15 mouse cellular contexts compared by ENCODE assay signal in genomic region chr2:73357004-73357403, GRCm38 (mm10). TPM values are rescaled to one million over a fixed set of nuclear protein-coding genes. Genes with fewer than 3 reads are reported as not detected.
DNase-seq lines count a peak whose midpoint lies in the region; ATAC-seq and TF ChIP-seq lines count a peak whose summit lies in the region.
"Had no signal": no experiment of that assay in that cellular context is flagged by ENCODE, and none has a peak within 500 bp of the region (broad histone marks: within the 10 kb centered on the region; RNA-seq: fewer than 3 reads in every experiment).

No protein-coding gene starts in this region.

- no peak overlapping the region for H3K9ac ChIP-seq in heart, embryonic 15.5 days
- H3K9ac ChIP-seq in midbrain, postnatal 0 days (replicated peaks; ENCODE audit: low read length, poor library complexity, severe bottlenecking) = no peak overlapping the region
- H3K9ac ChIP-seq: forebrain, embryonic 15.5 days had no signal

- H3K4me2 ChIP-seq in heart, embryonic 15.5 days = 0 out of 2 replicates have a peak overlapping the region, but pooled peaks have one; percentile 13
- no peak overlapping the region for H3K4me2 ChIP-seq in midbrain, postnatal 0 days (ENCODE audit: low read depth, low read length, poor library complexity, severe bottlenecking)
- H3K4me2 ChIP-seq: forebrain, embryonic 15.5 days had no signal

- TF ChIP-seq CTCF in E14TG2a.4 (conservative IDR thresholded peaks at IDR 0.05; ENCODE audit: low read length) = no peak
- TF ChIP-seq CTCF in midbrain, postnatal 0 days (IDR thresholded peaks at IDR 0.05) = no peak

- H3K27ac ChIP-seq in heart, embryonic 15.5 days = no peak overlapping the region
- peak overlapping the region; percentile 79 for H3K27ac ChIP-seq in limb, embryonic 10.5 days
- no peak overlapping the region for H3K27ac ChIP-seq in midbrain, postnatal 0 days (ENCODE audit: low read depth, low read length)
- H3K27ac ChIP-seq: forebrain, embryonic 15.5 days had no signal

- H3K4me1 ChIP-seq in heart, embryonic 15.5 days (replicated peaks) = peaks cover 1% of the 10 kb centered on the region; the same call in 1 of the 2 replicates
- peaks cover 9% of the 10 kb centered on the region for H3K4me1 ChIP-seq in E14TG2a.4 (replicated peaks; ENCODE audit: low read depth, low read length)
- peaks cover 10% of the 10 kb centered on the region for H3K4me1 ChIP-seq in limb, embryonic 10.5 days
- H3K4me1 ChIP-seq in midbrain, postnatal 0 days (ENCODE audit: insufficient read depth, low read length) = no peaks in the 10 kb centered on the region

- intact Hi-C loops in left cerebral cortex, postnatal 25 days (cut with DNase I) = no loop called here

- no peaks in the 10 kb centered on the region for H3K27me3 ChIP-seq in heart, embryonic 15.5 days
- no peaks in the 10 kb centered on the region for H3K27me3 ChIP-seq in E14TG2a.4 (ENCODE audit: insufficient read depth, low read length)
- H3K27me3 ChIP-seq in limb, embryonic 10.5 days (ENCODE audit: low read depth, poor library complexity, severe bottlenecking) = no peaks in the 10 kb centered on the region
- no peaks in the 10 kb centered on the region for H3K27me3 ChIP-seq in midbrain, postnatal 0 days (ENCODE audit: insufficient read depth, low read length)
- H3K27me3 ChIP-seq: forebrain, embryonic 15.5 days had no signal

- DNase-seq in heart, postnatal 4 days = no peak
- peak; percentile 64 for DNase-seq in embryo, embryonic 11 days
- peak; percentile 59 for DNase-seq in limb, embryonic 10.5 days (ENCODE audit: low spot score)
- DNase-seq in midbrain, postnatal 0 days (ENCODE audit: low spot score) = no peak
- no peak for DNase-seq in left cerebral cortex, postnatal 25 days (ENCODE audit: low spot score in 2 of 2)
- DNase-seq in spleen, postnatal 14 days (ENCODE audit: low spot score in 2 of 2) = no peak
- DNase-seq: cerebellum, postnatal 25 days; heart, postnatal 36 days; kidney, postnatal 14 days; spleen, adult 18-20 months; thymus, postnatal 4 days had no signal

- no peaks in the 10 kb centered on the region for H3K9me3 ChIP-seq in heart, embryonic 15.5 days (replicated peaks)
- no peaks in the 10 kb centered on the region for H3K9me3 ChIP-seq in E14TG2a.4 (ENCODE audit: low read length)
- H3K9me3 ChIP-seq in limb, embryonic 10.5 days (replicated peaks) = no peaks in the 10 kb centered on the region
- no peaks in the 10 kb centered on the region for H3K9me3 ChIP-seq in midbrain, postnatal 0 days (ENCODE audit: low read length)
- H3K9me3 ChIP-seq: forebrain, embryonic 15.5 days had no signal

- no peak for ATAC-seq in heart, embryonic 15.5 days (replicated peaks; ENCODE audit: insufficient number of reproducible peaks, insufficient read depth, low FRiP score, low read depth)
- no peak for ATAC-seq in midbrain, postnatal 0 days (ENCODE audit: low FRiP score)
- ATAC-seq: forebrain, embryonic 15.5 days had no signal

- 68% methylated on average over 18 of the region's 18 CpGs for WGBS in heart, embryonic 15.5 days
- WGBS in limb, embryonic 10.5 days = 55% methylated on average over 18 of the region's 18 CpGs
- WGBS in midbrain, postnatal 0 days = 84% methylated on average over 18 of the region's 18 CpGs

- no peak overlapping the region for H3K4me3 ChIP-seq in heart, embryonic 15.5 days
- H3K4me3 ChIP-seq in E14TG2a.4 (replicated peaks; ENCODE audit: low read length) = peak overlapping the region; percentile 60
- peak overlapping the region; percentile 27; the same call in 1 of the 2 replicates for H3K4me3 ChIP-seq in limb, embryonic 10.5 days
- H3K4me3 ChIP-seq in midbrain, postnatal 0 days (ENCODE audit: low read depth, low read length) = no peak overlapping the region
- H3K4me3 ChIP-seq: forebrain, embryonic 15.5 days; myocyte had no signal

- no peaks in the 10 kb centered on the region for H3K36me3 ChIP-seq in heart, embryonic 15.5 days
- no peaks in the 10 kb centered on the region for H3K36me3 ChIP-seq in E14TG2a.4 (ENCODE audit: insufficient read depth, low read length)
- no peaks in the 10 kb centered on the region for H3K36me3 ChIP-seq in limb, embryonic 10.5 days
- peaks cover 14% of the 10 kb centered on the region; the same call in 1 of the 2 replicates for H3K36me3 ChIP-seq in midbrain, postnatal 0 days (ENCODE audit: insufficient read depth, low read length)

RNA-seq across cellular contexts. Expression of gene Gpr155, which starts 29.4 kb away (rescaled TPM):
- polyA plus RNA-seq in heart, embryonic 15.5 days (2015; fragmentation: Nextera tagmentation; extraction: Ambion mirVana) = 4.7 and 6.2 TPM in 2 replicates
- total RNA-seq in heart, postnatal 4 days (2021) = 1 to 10 TPM; 7.6 TPM
- polyA plus RNA-seq in limb, embryonic 10.5 days (2016; fragmentation: Nextera tagmentation; extraction: Ambion mirVana) = 1.4 and 2.4 TPM in 2 replicates
- 13.6 and 26.5 TPM in 2 replicates for total RNA-seq in midbrain, postnatal 0 days (2014; rRNA removed)
- polyA plus RNA-seq in midbrain, postnatal 0 days (2015; fragmentation: Nextera tagmentation; extraction: Ambion mirVana) = 9.9 and 11.8 TPM in 2 replicates
- total RNA-seq in left cerebral cortex, postnatal 25 days (2021) = 10 to 100 TPM; 32.7 to 45.7 TPM

RNA-seq across cellular contexts. Expression of gene Cir1, which starts 44.5 kb away (rescaled TPM):
- polyA plus RNA-seq in heart, embryonic 15.5 days (2015; fragmentation: Nextera tagmentation; extraction: Ambion mirVana) = 15.0 and 16.7 TPM in 2 replicates
- 10 to 100 TPM; 10.8 to 11.1 TPM for total RNA-seq in heart, postnatal 4 days (2021)
- 12.2 and 14.3 TPM in 2 replicates for polyA plus RNA-seq in limb, embryonic 10.5 days (2016; fragmentation: Nextera tagmentation; extraction: Ambion mirVana)
- 4.1 and 7.4 TPM in 2 replicates for total RNA-seq in midbrain, postnatal 0 days (2014; rRNA removed)
- polyA plus RNA-seq in midbrain, postnatal 0 days (2015; fragmentation: Nextera tagmentation; extraction: Ambion mirVana) = 32.1 and 36.3 TPM in 2 replicates
- 10 to 100 TPM; 26.4 to 28.6 TPM for total RNA-seq in left cerebral cortex, postnatal 25 days (2021)

RNA-seq across cellular contexts. Expression of gene Scrn3, which starts 44.6 kb away (rescaled TPM):
- 13.2 and 13.4 TPM in 2 replicates for polyA plus RNA-seq in heart, embryonic 15.5 days (2015; fragmentation: Nextera tagmentation; extraction: Ambion mirVana)
- 10 to 100 TPM; 11.2 to 16.6 TPM for total RNA-seq in heart, postnatal 4 days (2021)
- polyA plus RNA-seq in limb, embryonic 10.5 days (2016; fragmentation: Nextera tagmentation; extraction: Ambion mirVana) = 14.7 and 16.5 TPM in 2 replicates
- 4.2 and 5.7 TPM in 2 replicates for total RNA-seq in midbrain, postnatal 0 days (2014; rRNA removed)
- 5.4 and 6.5 TPM in 2 replicates for polyA plus RNA-seq in midbrain, postnatal 0 days (2015; fragmentation: Nextera tagmentation; extraction: Ambion mirVana)
- total RNA-seq in left cerebral cortex, postnatal 25 days (2021) = 10 to 100 TPM; 13.3 to 17.5 TPM

Comparison
In these comparisons a context has a peak if more than half of its experiments do, and no peak if none do; other contexts are left out.
1. H3K4me3 ChIP-seq: peak in E14TG2a.4 (single experiment) and limb, embryonic 10.5 days (single experiment); none in heart, embryonic 15.5 days (single experiment) and midbrain, postnatal 0 days (single experiment).
2. DNase-seq: peak in embryo, embryonic 11 days (single experiment) and limb, embryonic 10.5 days (single experiment); none in heart, postnatal 4 days (single experiment), midbrain, postnatal 0 days (single experiment), left cerebral cortex, postnatal 25 days (0 of 2) and spleen, postnatal 14 days (0 of 2).